Mouse (Mus musculus) heart, postnatal 4 days (tissue): ENCODE results near the gene Antxr2. TPM values are rescaled to one million over a fixed set of nuclear protein-coding genes. Genes with fewer than 3 reads are reported as not detected.

ENCODE experiments used
- total RNA-seq, 2 experiments: library from RNA; stranded (reverse); gene quantifications; 2 replicates each; pipeline ENCODE4 v1.2.3; 2021

Antxr2 gene
- total RNA-seq, 2 experiments from 2014 or later: 107 to 108 TPM

Other genes starting within 250 kb of the Antxr2 start
- under 1 TPM; 0.18 to 0.41 TPM for gene Prdm8, start 136.2 kb upstream of the Antxr2 start, total RNA-seq
- under 1 TPM; 0.36 to 0.38 TPM for gene Fgf5, start 223.1 kb upstream of the Antxr2 start, total RNA-seq